Mouse (Mus musculus) T-helper 17 cell (primary cell): Measurements from ENCODE around the gene Klra6.
"Not testable (repeated sequence)": the region's sequence is repeated elsewhere in the genome, so short reads cannot be mapped to it uniquely, and the experiment has no call there.

Experiments
- in situ Hi-C, 2 experiments: fragments of 300-600 bp; cut with MboI, MseI; formaldehyde crosslinking; loops; 1 replicate in 1 of 2; 2 replicates in 1 of 2; pipeline ENCODE4 v1.15.1; 2025; ENCODE audit warnings: high pct_unique_total_duplicates in 2 of 2

Klra6 gene

DNA sequence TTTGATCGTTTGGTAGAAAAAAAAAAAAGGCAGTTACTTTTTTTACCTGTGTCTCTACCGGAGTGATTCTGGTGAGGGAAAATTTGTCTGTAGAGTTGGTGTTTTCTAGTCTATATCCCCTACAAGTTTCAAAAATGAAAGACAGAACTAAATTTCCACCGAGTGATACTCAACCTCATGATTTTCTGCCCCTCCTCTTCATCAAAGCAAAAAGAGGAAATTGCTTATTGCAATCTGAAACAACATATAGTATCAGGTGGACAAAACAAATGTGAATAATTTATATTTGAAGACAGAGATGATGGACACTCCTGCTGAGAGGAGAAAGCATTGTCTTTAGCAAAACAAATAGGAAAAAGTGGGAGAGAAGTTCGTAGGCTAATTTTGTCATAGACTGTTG is at the start of gene Klra6:
TSS of gene Klra6 (minus strand) at position 101 of the 400 bp plus-strand sequence.
- in situ Hi-C loops = no loop called here

DNA sequence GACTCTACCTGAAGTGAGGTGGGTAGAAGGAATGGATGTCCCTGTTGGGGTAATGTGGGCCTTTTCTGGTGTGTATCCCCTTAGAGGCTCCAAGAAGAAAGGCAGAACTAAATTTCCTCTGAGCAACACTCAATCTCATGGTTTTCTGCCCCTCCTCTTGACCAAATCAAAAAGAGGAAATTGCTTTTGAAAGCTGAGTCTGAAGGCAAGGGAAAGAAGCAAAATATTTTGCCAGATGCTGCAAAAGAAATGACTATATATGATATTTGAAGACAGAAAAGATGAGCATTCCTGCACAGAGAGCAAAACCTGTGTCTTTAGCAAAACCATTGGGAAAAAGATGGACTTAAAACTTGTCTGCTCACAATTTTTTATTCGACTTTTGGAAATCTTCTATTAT is 40.4 kb upstream of the Klra6 start, which contains the start of gene Klra4:
TSS of gene Klra4 (minus strand) at position 101 of the 400 bp plus-strand sequence.
- in situ Hi-C loops = not testable (repeated sequence)

DNA sequence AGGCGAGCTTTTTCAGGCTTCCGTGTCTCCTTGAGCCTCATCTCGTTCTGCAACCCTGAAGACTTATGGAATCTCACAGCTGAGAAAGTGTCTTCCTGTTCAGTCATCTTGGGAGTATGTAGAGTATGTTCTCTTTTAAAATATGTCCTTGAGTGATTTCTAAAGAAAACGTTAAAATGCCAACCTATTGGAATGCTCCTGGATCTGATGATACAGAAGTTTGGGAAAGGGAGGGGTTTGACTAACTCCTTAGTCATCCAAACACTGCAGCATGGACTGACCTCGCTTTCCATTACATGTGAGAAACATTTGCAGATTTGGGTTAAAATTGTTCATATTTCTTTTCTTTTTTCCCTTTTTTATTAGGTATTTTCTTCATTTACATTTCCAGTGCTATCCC is 38.4 kb upstream of the Klra6 start:
- in situ Hi-C loops = no loop called here

DNA sequence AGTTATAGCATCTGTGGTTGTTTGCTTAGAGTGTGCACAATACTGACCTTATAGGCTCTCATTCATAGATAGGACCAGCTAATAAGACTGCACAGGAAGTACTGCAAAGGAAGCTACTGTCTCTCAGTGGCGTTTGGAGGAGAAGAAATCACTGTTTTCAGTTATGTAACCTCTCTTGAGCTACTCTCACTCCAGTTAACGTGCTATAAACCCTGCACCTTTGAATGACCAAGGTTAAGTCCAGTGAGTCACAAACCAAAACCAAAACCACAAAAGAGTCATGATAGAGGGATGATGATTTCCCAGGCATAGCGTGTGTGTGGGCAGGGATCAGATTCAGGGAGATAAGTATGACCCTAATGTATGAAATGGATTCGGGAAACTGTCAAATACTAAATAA is 8.4 kb upstream of the Klra6 start:
- in situ Hi-C loops = not testable (repeated sequence)

DNA sequence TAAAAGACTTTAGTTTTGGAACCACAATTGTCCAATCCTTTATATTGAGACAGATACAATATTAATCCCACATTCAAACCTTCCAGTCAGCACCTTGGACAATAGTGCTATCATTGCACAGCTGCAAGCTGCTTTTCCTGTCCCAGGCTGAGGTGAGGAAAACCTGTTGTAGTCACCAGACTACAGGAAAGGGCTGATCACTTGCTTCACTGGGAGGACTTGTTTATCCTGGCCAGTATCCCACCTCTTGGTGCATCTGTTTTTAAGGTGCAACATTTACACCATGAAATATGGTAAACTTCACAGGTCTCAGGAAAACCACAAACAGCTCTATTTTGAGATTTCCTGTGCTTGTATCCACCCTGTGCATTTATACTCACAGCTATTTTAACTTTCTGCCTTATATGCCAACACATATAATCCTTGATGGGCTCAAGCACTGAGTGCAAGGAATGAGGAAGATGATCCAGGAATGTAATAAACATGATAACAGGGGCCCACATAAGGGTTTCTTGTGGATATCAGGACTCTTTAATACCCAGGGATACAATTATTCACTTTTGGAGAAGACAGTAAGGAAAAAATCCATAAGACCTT is 4.8 kb upstream of the Klra6 start:
- in situ Hi-C loops = not testable (repeated sequence)
